Mouse (Mus musculus) ZHBTc4 (cell line): ENCODE data around the gene Tmem222.

Experiments
- DNase-seq: peaks from one replicate; pipeline ENCODE4 v3.0.0-alpha.2; 2011; ENCODE audit warnings: low read depth, low spot score

Tmem222 gene

GRCm38 (mm10) chr4:133251214-133251613, 26.4 kb downstream of the Tmem222 start:
- peak; percentile 33 for DNase-seq

- peak; percentile 91 for DNase-seq
Observed at GRCm38 (mm10) chr4:133250609-133251008, 27.0 kb downstream of the Tmem222 start.

- DNase-seq = no peak
Observed at GRCm38 (mm10) chr4:133247806-133248449, 29.7 kb downstream of the Tmem222 start.

GRCm38 (mm10) chr4:133247072-133247471, 30.5 kb downstream of the Tmem222 start:
- DNase-seq = no peak

- DNase-seq = no peak
Observed at GRCm38 (mm10) chr4:133244289-133244688, 33.3 kb downstream of the Tmem222 start.

GRCm38 (mm10) chr4:133243538-133243937, 34.1 kb downstream of the Tmem222 start:
- DNase-seq = no peak

- no peak for DNase-seq
Observed at GRCm38 (mm10) chr4:133242710-133243109, 34.9 kb downstream of the Tmem222 start.

GRCm38 (mm10) chr4:133241910-133242309, 35.7 kb downstream of the Tmem222 start:
- DNase-seq = no peak

GRCm38 (mm10) chr4:133240934-133241908, 36.4 kb downstream of the Tmem222 start:
- peak; percentile 91 for DNase-seq

GRCm38 (mm10) chr4:133240490-133240921, 37.1 kb downstream of the Tmem222 start, which contains the start of gene Map3k6:
Gene Map3k6 (plus strand): TSS chr4:133240818.
- DNase-seq = peak; percentile 80

- DNase-seq = no peak
Observed at GRCm38 (mm10) chr4:133237911-133238310, 39.7 kb downstream of the Tmem222 start.

GRCm38 (mm10) chr4:133235415-133235814, 42.2 kb downstream of the Tmem222 start:
- DNase-seq = no peak

GRCm38 (mm10) chr4:133234771-133235170, 42.8 kb downstream of the Tmem222 start:
- no peak for DNase-seq

- DNase-seq = peak; percentile 84
Observed at GRCm38 (mm10) chr4:133233285-133233976, 44.2 kb downstream of the Tmem222 start.

GRCm38 (mm10) chr4:133229582-133229981, 48.0 kb downstream of the Tmem222 start:
- no peak for DNase-seq

GRCm38 (mm10) chr4:133227636-133228035, 50.0 kb downstream of the Tmem222 start:
- peak; percentile 36 for DNase-seq

GRCm38 (mm10) chr4:133226073-133226472, 51.5 kb downstream of the Tmem222 start:
- DNase-seq = no peak

- peak; percentile 68 for DNase-seq
Observed at GRCm38 (mm10) chr4:133223875-133224274, 53.7 kb downstream of the Tmem222 start.

GRCm38 (mm10) chr4:133221701-133222100, 55.9 kb downstream of the Tmem222 start:
- DNase-seq = no peak

GRCm38 (mm10) chr4:133220656-133221055, 56.9 kb downstream of the Tmem222 start:
- peak; percentile 86 for DNase-seq

- no peak for DNase-seq
Observed at GRCm38 (mm10) chr4:133218745-133219144, 58.8 kb downstream of the Tmem222 start.

GRCm38 (mm10) chr4:133217641-133218040, 60.0 kb downstream of the Tmem222 start:
- DNase-seq = peak; percentile 88
